Mouse (Mus musculus) liver, embryonic 16.5 days (tissue): ENCODE data around the gene Grb2. TPM values are rescaled to one million over a fixed set of nuclear protein-coding genes. Genes with fewer than 3 reads are reported as not detected.

Experiments
- ATAC-seq: fragments of 200-750 bp; cut with Nextera tagmentation; 2 replicates; pipeline ENCODE4 v1.8.0; 2017; ENCODE audit warnings: low read depth, mild to moderate bottlenecking, moderate number of reproducible peaks, moderate library complexity
- H3K27ac ChIP-seq: fragments of 300-500 bp; sonication (generic); 2 replicates; pipeline ENCODE4 v1.5.1; 2014; ENCODE audit warnings: mild to moderate bottlenecking, low read length
- H3K27me3 ChIP-seq: fragments of 300-500 bp; sonication (generic); 2 replicates; pipeline ENCODE4 v1.6.1; 2014; ENCODE audit warnings: low read depth, low read length, mixed read lengths; ENCODE audit not compliant: control insufficient read depth, insufficient read depth
- H3K36me3 ChIP-seq: fragments of 300-500 bp; sonication (generic); 2 replicates; pipeline ENCODE4 v1.6.1; 2014; ENCODE audit warnings: mild to moderate bottlenecking; ENCODE audit not compliant: control insufficient read depth, insufficient read depth
- H3K4me1 ChIP-seq: fragments of 300-500 bp; sonication (generic); 2 replicates; pipeline ENCODE4 v1.6.1; 2014; ENCODE audit warnings: low read depth, low read length, mixed read lengths; ENCODE audit not compliant: control insufficient read depth
- H3K4me2 ChIP-seq: fragments of 300-500 bp; sonication (generic); 2 replicates; pipeline ENCODE4 v1.6.1; 2014; ENCODE audit warnings: low read depth, low read length, mixed read lengths
- H3K4me3 ChIP-seq: fragments of 300-500 bp; sonication (generic); 2 replicates; pipeline ENCODE4 v1.5.1; 2014; ENCODE audit warnings: low read depth, mild to moderate bottlenecking, low read length
- H3K9ac ChIP-seq: fragments of 300-500 bp; sonication (generic); 2 replicates; pipeline ENCODE4 v1.6.1; 2014; ENCODE audit warnings: low read depth, low read length
- H3K9me3 ChIP-seq: fragments of 300-500 bp; sonication (generic); replicated peaks from 2 replicates; pipeline ENCODE4 v1.6.1; 2016; ENCODE audit warnings: low read length; ENCODE audit not compliant: control insufficient read depth
- WGBS: fragments of 180-500 bp; shearing (Covaris S2); extraction: QIAGEN DNeasy Blood & Tissue Kit; methylation state at CpG from one replicate; pipeline ENCODE4 v1.1.7; 2014; ENCODE audit not compliant: insufficient replicate concordance; 5-methylcytosine and 5-hydroxymethylcytosine counted together
- polyA plus RNA-seq: library from polyadenylated mRNA; unstranded; fragments of >200 nt; fragmentation: Nextera tagmentation; extraction: Ambion mirVana; gene quantifications from 2 replicates; pipeline ENCODE4 v1.2.1, GENCODE M21; 2015

Gene Grb2
- polyA plus RNA-seq, 1 experiment from 2014 or later = 53.1 TPM

- peaks cover 9% of the 10 kb centered on the region for H3K4me1 ChIP-seq
- H3K4me3 ChIP-seq = no peak overlapping the region
- peaks cover 4% of the 10 kb centered on the region for H3K36me3 ChIP-seq
- no peaks in the 10 kb centered on the region for H3K27me3 ChIP-seq
- H3K27ac ChIP-seq = no peak overlapping the region
- H3K9me3 ChIP-seq = no peaks in the 10 kb centered on the region
- no peak for ATAC-seq
- H3K9ac ChIP-seq = no peak overlapping the region
- WGBS = 16% methylated on average over 14 of the region's 14 CpGs
- H3K4me2 ChIP-seq = no peak overlapping the region
Measured at GRCm38 (mm10) chr11:115640978-115641663, 67.3 kb downstream of the Grb2 start.

- H3K27me3 ChIP-seq = no peaks in the 10 kb centered on the region
- H3K4me1 ChIP-seq = peaks cover 9% of the 10 kb centered on the region
- H3K9me3 ChIP-seq = no peaks in the 10 kb centered on the region
- no peak overlapping the region for H3K27ac ChIP-seq
- ATAC-seq = no peak
- H3K4me2 ChIP-seq = no peak overlapping the region
- WGBS = 68% methylated on average over 3 of the region's 4 CpGs
- H3K4me3 ChIP-seq = no peak overlapping the region
- H3K9ac ChIP-seq = no peak overlapping the region
- peaks cover 4% of the 10 kb centered on the region for H3K36me3 ChIP-seq
Measured at GRCm38 (mm10) chr11:115640311-115640828, 68.0 kb downstream of the Grb2 start.

GRCm38 (mm10) chr11:115639540-115639939 is 68.9 kb downstream of the Grb2 start:
- no peaks in the 10 kb centered on the region for H3K9me3 ChIP-seq
- WGBS = 74% methylated on average over 4 of the region's 4 CpGs
- H3K4me2 ChIP-seq = no peak overlapping the region
- no peak for ATAC-seq
- no peak overlapping the region for H3K9ac ChIP-seq
- peaks cover 9% of the 10 kb centered on the region for H3K4me1 ChIP-seq
- H3K4me3 ChIP-seq = no peak overlapping the region
- H3K27me3 ChIP-seq = no peaks in the 10 kb centered on the region
- peaks cover 2% of the 10 kb centered on the region for H3K36me3 ChIP-seq
- H3K27ac ChIP-seq = no peak overlapping the region

- Histone ChIP-seq H3K4me2 (no peak overlapping the region), H3K4me1 (peaks cover 9% of the 10 kb centered on the region), H3K4me3 (no peak overlapping the region), H3K9me3 (no peaks in the 10 kb centered on the region), H3K27ac (no peak overlapping the region), H3K36me3 (no peaks in the 10 kb centered on the region), H3K9ac (no peak overlapping the region), H3K27me3 (no peaks in the 10 kb centered on the region)
- 43% methylated on average over 5 of the region's 5 CpGs for WGBS
- no peak for ATAC-seq
Measured at GRCm38 (mm10) chr11:115638498-115639409, 69.6 kb downstream of the Grb2 start.

- WGBS = 69% methylated on average over 3 of the region's 3 CpGs
- Histone ChIP-seq H3K36me3 (no peaks in the 10 kb centered on the region), H3K27ac (no peak overlapping the region), H3K4me1 (peaks cover 9% of the 10 kb centered on the region), H3K4me2 (no peak overlapping the region), H3K9me3 (no peaks in the 10 kb centered on the region), H3K9ac (no peak overlapping the region), H3K27me3 (no peaks in the 10 kb centered on the region), H3K4me3 (no peak overlapping the region)
- no peak for ATAC-seq
Measured at GRCm38 (mm10) chr11:115636960-115637359, 71.4 kb downstream of the Grb2 start.

GRCm38 (mm10) chr11:115635484-115635883 is 72.9 kb downstream of the Grb2 start:
- 64% methylated on average over 8 of the region's 8 CpGs for WGBS
- Histone ChIP-seq H3K27me3 (no peaks in the 10 kb centered on the region), H3K36me3 (no peaks in the 10 kb centered on the region), H3K4me2 (no peak overlapping the region), H3K4me1 (peaks cover 4% of the 10 kb centered on the region), H3K27ac (no peak overlapping the region), H3K4me3 (no peak overlapping the region), H3K9ac (no peak overlapping the region), H3K9me3 (no peaks in the 10 kb centered on the region)
- ATAC-seq = no peak

GRCm38 (mm10) chr11:115635041-115635440 is 73.4 kb downstream of the Grb2 start:
- no peak for ATAC-seq
- Histone ChIP-seq H3K4me2 (no peak overlapping the region), H3K9ac (no peak overlapping the region), H3K27me3 (no peaks in the 10 kb centered on the region), H3K36me3 (no peaks in the 10 kb centered on the region), H3K9me3 (no peaks in the 10 kb centered on the region), H3K4me1 (peaks cover 4% of the 10 kb centered on the region), H3K27ac (no peak overlapping the region), H3K4me3 (no peak overlapping the region)
- 65% methylated on average over 8 of the region's 8 CpGs for WGBS

GRCm38 (mm10) chr11:115634109-115634508 is 74.3 kb downstream of the Grb2 start:
- Histone ChIP-seq H3K36me3 (no peaks in the 10 kb centered on the region), H3K9ac (no peak overlapping the region), H3K4me1 (peaks cover 4% of the 10 kb centered on the region), H3K9me3 (no peaks in the 10 kb centered on the region), H3K4me3 (no peak overlapping the region), H3K27me3 (no peaks in the 10 kb centered on the region), H3K4me2 (no peak overlapping the region), H3K27ac (no peak overlapping the region)
- 61% methylated on average over 4 of the region's 4 CpGs for WGBS
- ATAC-seq = no peak

GRCm38 (mm10) chr11:115632862-115633261 is 75.5 kb downstream of the Grb2 start:
- no peak overlapping the region for H3K9ac ChIP-seq
- H3K27me3 ChIP-seq = no peaks in the 10 kb centered on the region
- WGBS = 52% methylated on average over 10 of the region's 10 CpGs
- no peak overlapping the region for H3K4me2 ChIP-seq
- no peak overlapping the region for H3K27ac ChIP-seq
- peaks cover 4% of the 10 kb centered on the region; the same call in 1 of the 2 replicates for H3K4me1 ChIP-seq
- ATAC-seq = no peak
- H3K9me3 ChIP-seq = no peaks in the 10 kb centered on the region
- no peaks in the 10 kb centered on the region for H3K36me3 ChIP-seq
- no peak overlapping the region for H3K4me3 ChIP-seq
